Mouse (Mus musculus) CD4-positive naive resting alpha-beta T cell, adult 57 days (primary cell): Measurements from ENCODE around the gene Arhgef6. TPM values are rescaled to one million over a fixed set of nuclear protein-coding genes. Genes with fewer than 3 reads are reported as not detected.

Experiments
- total RNA-seq: library from RNA; stranded (reverse); gene quantifications from one replicate; pipeline ENCODE4 v1.2.4, GENCODE M21; 2023

Arhgef6 gene
- total RNA-seq = 85.1 TPM

DNA sequence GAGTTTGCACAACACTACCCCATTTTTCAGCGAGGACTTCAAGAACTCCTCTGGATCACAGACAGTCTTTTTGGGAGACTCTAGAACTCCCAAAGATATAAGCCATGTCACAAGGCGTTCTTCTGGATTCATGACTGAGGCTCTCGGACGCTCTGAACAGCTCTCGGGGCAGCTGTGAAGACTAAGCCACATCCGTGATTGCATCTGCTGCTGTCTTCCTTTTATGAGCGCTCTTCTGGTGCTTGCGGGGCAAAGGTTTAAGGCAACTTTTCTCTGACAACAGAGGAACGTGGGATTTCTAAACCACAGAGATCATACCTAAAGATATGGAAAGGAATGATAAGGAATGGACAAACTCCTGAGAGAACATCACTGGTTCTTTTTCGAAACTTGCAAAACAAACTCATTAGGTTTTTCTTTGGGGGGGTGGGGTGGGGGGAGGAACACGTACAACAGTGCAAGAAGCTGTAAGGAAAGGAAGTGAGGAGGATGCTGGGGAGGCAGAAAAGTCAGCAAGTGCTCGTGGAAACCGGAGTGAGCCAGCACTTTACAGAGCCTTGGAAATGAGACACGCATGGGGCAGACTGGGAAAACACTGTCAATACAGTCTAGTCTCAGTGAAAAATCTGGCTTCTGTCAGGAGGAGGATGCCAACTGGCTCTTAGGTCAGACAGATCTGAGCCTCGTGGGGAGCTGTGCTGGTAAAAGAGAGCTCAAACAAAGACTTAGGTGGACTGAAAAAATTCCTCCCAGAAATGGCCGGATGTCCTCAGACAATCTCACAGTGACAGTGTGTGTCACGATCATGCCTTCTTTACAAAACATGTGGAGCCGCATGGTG is at the start of gene Arhgef6:
Gene Arhgef6 (minus strand): TSS at position 359 of the 841 bp plus-strand sequence.

DNA sequence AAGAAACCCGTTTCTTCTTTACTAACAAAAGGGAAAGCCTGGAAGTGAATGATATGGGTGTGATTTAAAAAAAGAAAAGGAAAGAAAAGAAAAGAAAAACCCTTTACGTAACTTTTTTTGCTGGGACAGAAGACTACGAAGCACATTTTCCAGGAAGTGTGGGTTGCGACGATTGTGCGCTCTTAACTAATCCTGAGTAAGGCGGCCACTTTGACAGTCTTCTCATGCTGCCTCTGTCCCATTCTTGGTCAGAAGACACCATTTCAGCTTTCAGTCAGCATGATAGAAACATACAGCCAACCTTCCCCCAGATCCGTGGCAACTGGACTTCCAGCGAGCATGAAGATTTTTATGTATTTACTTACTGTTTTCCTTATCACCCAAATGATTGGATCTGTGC is 126.7 kb downstream of the Arhgef6 start, which contains the start of gene Cd40lg:
Gene Cd40lg (plus strand): TSS at position 268 of the 400 bp plus-strand sequence.

Other genes starting within 250 kb of the Arhgef6 start
- gene Cd40lg, start 126.6 kb downstream of the Arhgef6 start, total RNA-seq = 108 TPM
- gene Rbmx, start 54.3 kb upstream of the Arhgef6 start, total RNA-seq = 80.1 TPM
- not detected for gene Gm364, start 70.4 kb upstream of the Arhgef6 start, total RNA-seq
- gene Gpr101, start 165.0 kb upstream of the Arhgef6 start, total RNA-seq = not detected